In the genomic region with DNA sequence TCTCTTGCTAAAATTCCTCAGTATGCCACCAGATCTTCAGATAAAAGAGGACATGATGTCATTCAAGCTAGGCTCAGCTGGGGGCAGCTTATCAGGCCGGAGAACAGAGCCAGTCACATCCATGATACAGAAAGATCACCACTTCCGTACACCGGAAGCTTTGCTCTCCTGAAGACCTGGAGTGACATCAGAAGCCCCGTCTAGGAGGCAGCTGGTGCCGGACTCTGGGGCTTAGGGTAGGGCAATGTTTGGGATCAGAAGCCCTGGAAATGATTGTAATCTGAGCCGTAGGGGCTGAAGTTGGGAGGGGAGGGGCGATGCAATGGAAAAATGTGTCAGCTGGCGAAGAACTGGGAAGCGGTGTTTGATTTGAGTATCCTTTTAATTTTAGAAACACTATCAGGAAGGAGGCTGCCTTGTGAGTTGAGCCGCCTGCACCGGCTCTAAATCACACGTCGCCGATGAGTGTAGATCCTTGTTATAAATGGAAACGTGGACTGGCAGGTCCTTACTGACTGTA, we compare ENCODE assay signal across 8 mouse cellular contexts. TPM values are rescaled to one million over a fixed set of nuclear protein-coding genes. Genes with fewer than 3 reads are reported as not detected.
DNase-seq lines count a peak whose midpoint lies in the region; ATAC-seq and TF ChIP-seq lines count a peak whose summit lies in the region.

No protein-coding gene starts in this region.

- 0 out of 2 replicates have a peak overlapping the region, but pooled peaks have one; percentile 10 for H3K4me3 ChIP-seq in lung, embryonic 14.5 days (ENCODE audit: low read depth, low read length)
- no peak overlapping the region for H3K4me3 ChIP-seq in embryonic facial prominence, embryonic 11.5 days (ENCODE audit: low read depth, low read length)
- no peak overlapping the region for H3K4me3 ChIP-seq in hindbrain, postnatal 0 days (ENCODE audit: low read length)
- H3K4me3 ChIP-seq in liver, embryonic 12.5 days: peak overlapping the region; percentile 31
- no peak overlapping the region for H3K4me3 ChIP-seq in forebrain, embryonic 16.5 days (replicated peaks; ENCODE audit: low read length)

- peak overlapping the region; percentile 25; the same call in 1 of the 2 replicates for H3K27ac ChIP-seq in lung, embryonic 14.5 days (ENCODE audit: low read depth)
- H3K27ac ChIP-seq in embryonic facial prominence, embryonic 11.5 days (replicated peaks; ENCODE audit: low read depth, low read length): no peak overlapping the region
- no peak overlapping the region for H3K27ac ChIP-seq in hindbrain, postnatal 0 days
- H3K27ac ChIP-seq in liver, embryonic 12.5 days: no peak overlapping the region
- no peak overlapping the region for H3K27ac ChIP-seq in forebrain, embryonic 16.5 days (ENCODE audit: low read length)

- H3K36me3 ChIP-seq in lung, embryonic 14.5 days (ENCODE audit: insufficient read depth): no peaks in the 10 kb centered on the region
- no peaks in the 10 kb centered on the region for H3K36me3 ChIP-seq in embryonic facial prominence, embryonic 11.5 days (replicated peaks; ENCODE audit: control insufficient read depth, insufficient read depth, low read depth, low read length)
- H3K36me3 ChIP-seq in hindbrain, postnatal 0 days (ENCODE audit: insufficient read depth, low read length): no peaks in the 10 kb centered on the region
- no peaks in the 10 kb centered on the region for H3K36me3 ChIP-seq in liver, embryonic 12.5 days
- no peaks in the 10 kb centered on the region for H3K36me3 ChIP-seq in forebrain, embryonic 16.5 days (ENCODE audit: control insufficient read depth, insufficient read depth)

- no peaks in the 10 kb centered on the region for H3K9me3 ChIP-seq in lung, embryonic 14.5 days (ENCODE audit: low read depth, low read length)
- no peaks in the 10 kb centered on the region for H3K9me3 ChIP-seq in embryonic facial prominence, embryonic 11.5 days (replicated peaks; ENCODE audit: control insufficient read depth, low read length)
- no peaks in the 10 kb centered on the region for H3K9me3 ChIP-seq in hindbrain, postnatal 0 days (ENCODE audit: low read length)
- peaks cover 6% of the 10 kb centered on the region; the same call in 1 of the 2 replicates for H3K9me3 ChIP-seq in liver, embryonic 12.5 days (replicated peaks)
- no peaks in the 10 kb centered on the region for H3K9me3 ChIP-seq in forebrain, embryonic 16.5 days (ENCODE audit: control insufficient read depth, low read length)

- WGBS in lung, embryonic 14.5 days: 4% methylated on average over 15 of the region's 15 CpGs
- 27% methylated on average over 15 of the region's 15 CpGs for WGBS in embryonic facial prominence, embryonic 11.5 days
- WGBS in hindbrain, postnatal 0 days: 44% methylated on average over 15 of the region's 15 CpGs
- WGBS in liver, embryonic 12.5 days (ENCODE audit: insufficient replicate concordance): 17% methylated on average over 15 of the region's 15 CpGs
- 47% methylated on average over 15 of the region's 15 CpGs for WGBS in forebrain, embryonic 16.5 days

- peak; percentile 61 for ATAC-seq in lung, embryonic 14.5 days (ENCODE audit: insufficient read depth)
- ATAC-seq in embryonic facial prominence, embryonic 11.5 days (replicated peaks; ENCODE audit: insufficient number of reproducible peaks, low FRiP score, low TSS enrichment, low read depth): peak; percentile 50; the same call in 1 of the 2 replicates
- no peak for ATAC-seq in hindbrain, postnatal 0 days
- peak; percentile 48; the same call in 1 of the 2 replicates for ATAC-seq in liver, embryonic 12.5 days
- ATAC-seq in inflammation-experienced regulatory T-cells, adult 6 months: no peak
- no peak for ATAC-seq in forebrain, embryonic 16.5 days

- peak; percentile 66 for DNase-seq in lung, embryonic 14.5 days
- DNase-seq in lung, postnatal 25 days (ENCODE audit: low spot score): no peak
- peak; percentile 49 for DNase-seq in embryonic facial prominence, embryonic 11.5 days (ENCODE audit: low spot score)
- no peak for DNase-seq in hindbrain, postnatal 0 days (ENCODE audit: low spot score)
- DNase-seq in layer of hippocampus, adult 8-10 months (ENCODE audit: low spot score in 2 of 2): no peak

- peak overlapping the region; percentile 57 for H3K4me2 ChIP-seq in lung, embryonic 14.5 days
- peak overlapping the region; percentile 26 for H3K4me2 ChIP-seq in embryonic facial prominence, embryonic 11.5 days (ENCODE audit: low read depth, low read length)
- 0 out of 2 replicates have a peak overlapping the region, but pooled peaks have one; percentile 5 for H3K4me2 ChIP-seq in hindbrain, postnatal 0 days (ENCODE audit: low read depth, low read length)
- H3K4me2 ChIP-seq in liver, embryonic 12.5 days: peak overlapping the region; percentile 64
- H3K4me2 ChIP-seq in forebrain, embryonic 16.5 days (ENCODE audit: low read length): no peak overlapping the region

- peak overlapping the region; percentile 35 for H3K9ac ChIP-seq in lung, embryonic 14.5 days
- H3K9ac ChIP-seq in embryonic facial prominence, embryonic 11.5 days (replicated peaks; ENCODE audit: low read length): no peak overlapping the region
- H3K9ac ChIP-seq in hindbrain, postnatal 0 days (replicated peaks; ENCODE audit: low read length): no peak overlapping the region
- H3K9ac ChIP-seq in liver, embryonic 12.5 days: peak overlapping the region; percentile 32; the same call in 1 of the 2 replicates
- H3K9ac ChIP-seq in forebrain, embryonic 16.5 days (replicated peaks; ENCODE audit: low read depth, low read length): no peak overlapping the region

- H3K27me3 ChIP-seq in lung, embryonic 14.5 days (ENCODE audit: insufficient read depth, low read length): no peaks in the 10 kb centered on the region
- no peaks in the 10 kb centered on the region for H3K27me3 ChIP-seq in embryonic facial prominence, embryonic 11.5 days (ENCODE audit: control insufficient read depth, insufficient read depth, low read length)
- H3K27me3 ChIP-seq in hindbrain, postnatal 0 days (ENCODE audit: insufficient read depth, low read length): no peaks in the 10 kb centered on the region
- H3K27me3 ChIP-seq in liver, embryonic 12.5 days (replicated peaks): no peaks in the 10 kb centered on the region
- no peaks in the 10 kb centered on the region for H3K27me3 ChIP-seq in forebrain, embryonic 16.5 days (replicated peaks; ENCODE audit: control insufficient read depth, insufficient read depth, low read length)

- H3K4me1 ChIP-seq in lung, embryonic 14.5 days (ENCODE audit: insufficient read depth): peaks cover 4% of the 10 kb centered on the region; the same call in 1 of the 2 replicates
- no peaks in the 10 kb centered on the region; the same call in 1 of the 2 replicates for H3K4me1 ChIP-seq in embryonic facial prominence, embryonic 11.5 days (ENCODE audit: control insufficient read depth, insufficient read depth, low read length)
- H3K4me1 ChIP-seq in hindbrain, postnatal 0 days (ENCODE audit: insufficient read depth, low read length): no peaks in the 10 kb centered on the region
- H3K4me1 ChIP-seq in liver, embryonic 12.5 days: peaks cover 41% of the 10 kb centered on the region
- H3K4me1 ChIP-seq in forebrain, embryonic 16.5 days (replicated peaks; ENCODE audit: control insufficient read depth, insufficient read depth, low read length): 0 out of 2 replicates have a peak, but pooled peaks cover 2% of the 10 kb centered on the region

- TF ChIP-seq CTCF in lung, embryonic 14.5 days (IDR thresholded peaks at IDR 0.05; ENCODE audit: low read depth): no peak
- no peak for TF ChIP-seq CTCF in hindbrain, postnatal 0 days (IDR thresholded peaks at IDR 0.05; ENCODE audit: low read depth)

RNA-seq across cellular contexts. Expression of gene Wipi1, which starts 10.8 kb away (rescaled TPM):
- 24.1 and 24.9 TPM in 2 replicates for polyA plus RNA-seq in lung, embryonic 14.5 days (2014; fragmentation: Nextera tagmentation; extraction: Ambion mirVana)
- 16.3 and 18.5 TPM in 2 replicates for polyA plus RNA-seq in embryonic facial prominence, embryonic 11.5 days (2014; fragmentation: Nextera tagmentation; extraction: Ambion mirVana)
- total RNA-seq in hindbrain, postnatal 0 days (2014; rRNA removed): 14.6 and 23.3 TPM in 2 replicates
- polyA plus RNA-seq in hindbrain, postnatal 0 days (2015; fragmentation: Nextera tagmentation; extraction: Ambion mirVana): 21.0 and 23.5 TPM in 2 replicates
- 31.7 and 33.5 TPM in 2 replicates for polyA plus RNA-seq in liver, embryonic 12.5 days (2016; fragmentation: Nextera tagmentation; extraction: Ambion mirVana)
- under 1 TPM; 0.16 to 0.34 (median 0.16) TPM for polyA plus RNA-seq in inflammation-experienced regulatory T-cells, adult 6 months (2017; shearing (Covaris generic))
- total RNA-seq in layer of hippocampus, adult 8-10 months (2022): 10 to 100 TPM; 22.9 to 25.6 (median 23.6) TPM
- polyA plus RNA-seq in forebrain, embryonic 16.5 days (2015; fragmentation: Nextera tagmentation; extraction: Ambion mirVana): 14.0 and 14.4 TPM in 2 replicates

RNA-seq across cellular contexts. Expression of gene Prkar1a, which starts 26.6 kb away (rescaled TPM):
- 408 and 411 TPM in 2 replicates for polyA plus RNA-seq in lung, embryonic 14.5 days (2014; fragmentation: Nextera tagmentation; extraction: Ambion mirVana)
- 437 and 456 TPM in 2 replicates for polyA plus RNA-seq in embryonic facial prominence, embryonic 11.5 days (2014; fragmentation: Nextera tagmentation; extraction: Ambion mirVana)
- total RNA-seq in hindbrain, postnatal 0 days (2014; rRNA removed): 190 and 198 TPM in 2 replicates
- 425 and 435 TPM in 2 replicates for polyA plus RNA-seq in hindbrain, postnatal 0 days (2015; fragmentation: Nextera tagmentation; extraction: Ambion mirVana)
- polyA plus RNA-seq in liver, embryonic 12.5 days (2016; fragmentation: Nextera tagmentation; extraction: Ambion mirVana): 165 and 171 TPM in 2 replicates
- 100 to 1,000 TPM; 403 to 748 (median 453) TPM for polyA plus RNA-seq in inflammation-experienced regulatory T-cells, adult 6 months (2017; shearing (Covaris generic))
- 100 to 1,000 TPM; 539 to 574 (median 549) TPM for total RNA-seq in layer of hippocampus, adult 8-10 months (2022)
- 521 and 535 TPM in 2 replicates for polyA plus RNA-seq in forebrain, embryonic 16.5 days (2015; fragmentation: Nextera tagmentation; extraction: Ambion mirVana)

Comparison
In these comparisons a context has a peak if more than half of its experiments do, and no peak if none do; other contexts are left out.
1. DNase-seq: peak in lung, embryonic 14.5 days (single experiment) and embryonic facial prominence, embryonic 11.5 days (single experiment); none in lung, postnatal 25 days (single experiment), hindbrain, postnatal 0 days (single experiment) and layer of hippocampus, adult 8-10 months (0 of 2).
2. ATAC-seq: peak in lung, embryonic 14.5 days (single experiment), embryonic facial prominence, embryonic 11.5 days (single experiment) and liver, embryonic 12.5 days (single experiment); none in hindbrain, postnatal 0 days (single experiment), inflammation-experienced regulatory T-cells, adult 6 months (single experiment) and forebrain, embryonic 16.5 days (single experiment).
3. H3K4me3 ChIP-seq: peak in lung, embryonic 14.5 days (single experiment) and liver, embryonic 12.5 days (single experiment); none in embryonic facial prominence, embryonic 11.5 days (single experiment), hindbrain, postnatal 0 days (single experiment) and forebrain, embryonic 16.5 days (single experiment).
4. H3K9ac ChIP-seq: peak in lung, embryonic 14.5 days (single experiment) and liver, embryonic 12.5 days (single experiment); none in embryonic facial prominence, embryonic 11.5 days (single experiment), hindbrain, postnatal 0 days (single experiment) and forebrain, embryonic 16.5 days (single experiment).
5. RNA of gene Wipi1, which starts 10.8 kb away (polyA plus RNA-seq): 31.7 to 33.5 TPM in liver, embryonic 12.5 days, 24.1 to 24.9 TPM in lung, embryonic 14.5 days, 21.0 to 23.5 TPM in hindbrain, postnatal 0 days, 16.3 to 18.5 TPM in embryonic facial prominence, embryonic 11.5 days and 14.0 to 14.4 TPM in forebrain, embryonic 16.5 days; 0.16 to 0.34 TPM in inflammation-experienced regulatory T-cells, adult 6 months; every median in the first group is over 10 times any median in the second.